Mouse (Mus musculus): ENCODE measurements around the gene Rps21.

- TF ChIP-seq CTCF (IDR thresholded peaks at IDR 0.05; ENCODE audit: control insufficient read depth, insufficient read depth, insufficient replicate concordance, low read depth, low read length) = no peak
- TF ChIP-seq POLR2A (IDR thresholded peaks at IDR 0.05; ENCODE audit: control insufficient read depth, low read depth, low read length) = no peak
Observed at GRCm38 (mm10) chr2:180208976-180209375, 48.2 kb upstream of the Rps21 start.

Data from testis, adult 2 months (tissue).